Mouse (Mus musculus): ENCODE data around the gene Map7d2.
"Not testable (repeated sequence)": the region's sequence is repeated elsewhere in the genome, so short reads cannot be mapped to it uniquely, and the experiment has no call there.

DNA sequence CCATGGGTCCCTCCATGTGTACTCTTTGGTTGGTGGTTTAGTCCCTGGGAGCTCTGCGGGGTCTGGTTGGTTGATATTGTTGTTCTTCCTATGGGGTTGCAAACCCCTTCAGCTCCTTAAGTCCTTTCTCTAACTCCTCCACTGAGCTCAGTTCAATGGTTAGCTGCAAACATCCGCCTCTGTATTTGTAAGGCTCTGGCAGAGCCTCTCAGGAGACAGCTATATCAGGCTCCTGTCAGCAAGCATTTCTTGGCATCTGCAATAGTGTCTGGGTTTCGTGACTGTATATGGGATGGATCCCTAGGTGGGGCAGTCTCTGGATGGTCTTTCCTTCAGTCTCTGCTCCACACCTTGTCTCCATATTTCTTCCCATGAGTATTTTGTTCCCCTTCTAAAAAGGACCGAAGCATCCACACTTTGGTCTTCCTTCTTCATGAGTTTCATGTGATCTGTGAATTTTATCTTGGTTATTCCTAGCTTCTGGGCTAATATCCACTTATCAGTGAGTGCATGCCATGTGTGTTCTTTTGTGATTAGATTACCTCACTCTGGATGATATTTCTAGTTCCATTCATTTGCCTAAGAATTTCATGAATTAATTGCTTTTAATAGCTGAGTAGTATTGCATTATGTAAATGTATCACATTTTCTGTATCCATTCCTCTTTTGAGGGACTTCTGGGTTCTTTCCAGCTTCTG lies 64.0 kb downstream of the Map7d2 start:
- not testable (repeated sequence) for TF ChIP-seq CTCF (IDR thresholded peaks at IDR 0.05; ENCODE audit: borderline replicate concordance, insufficient read depth, low read length); POLR2A (IDR thresholded peaks at IDR 0.05; ENCODE audit: low read depth, low read length)
